Mouse (Mus musculus) heart, embryonic 13.5 days (tissue): ENCODE measurements around the gene Scyl1. TPM values are rescaled to one million over a fixed set of nuclear protein-coding genes. Genes with fewer than 3 reads are reported as not detected.

Experiments
- ATAC-seq: fragments of 200-750 bp; cut with Nextera tagmentation; 2 replicates; pipeline ENCODE4 v1.8.0; 2017; ENCODE audit warnings: moderate TSS enrichment; ENCODE audit not compliant: insufficient number of reproducible peaks, low FRiP score, low TSS enrichment; ENCODE audit errors: extremely low read depth
- H3K27ac ChIP-seq: fragments of 300-500 bp; sonication (generic); replicated peaks from 2 replicates; pipeline ENCODE4 v1.5.1; 2015; ENCODE audit warnings: moderate library complexity, mild to moderate bottlenecking, inconsistent platforms
- H3K27me3 ChIP-seq: fragments of 300-500 bp; sonication (generic); replicated peaks from 2 replicates; pipeline ENCODE4 v1.6.1; 2015; ENCODE audit warnings: mild to moderate bottlenecking, inconsistent platforms
- H3K36me3 ChIP-seq: fragments of 300-500 bp; sonication (generic); 2 replicates; pipeline ENCODE4 v1.6.1; 2015; ENCODE audit warnings: mild to moderate bottlenecking, inconsistent platforms
- H3K4me1 ChIP-seq: fragments of 300-500 bp; sonication (generic); 2 replicates; pipeline ENCODE4 v1.6.1; 2015; ENCODE audit warnings: inconsistent platforms
- H3K4me2 ChIP-seq: fragments of 300-500 bp; sonication (generic); 2 replicates; pipeline ENCODE4 v1.6.1; 2015; ENCODE audit warnings: inconsistent platforms, mild to moderate bottlenecking, moderate library complexity
- H3K4me3 ChIP-seq: fragments of 300-500 bp; sonication (generic); 2 replicates; pipeline ENCODE4 v1.5.1; 2015; ENCODE audit warnings: moderate library complexity, mild to moderate bottlenecking, inconsistent platforms
- H3K9ac ChIP-seq: fragments of 300-500 bp; sonication (generic); 2 replicates; pipeline ENCODE4 v1.6.1; 2015; ENCODE audit warnings: inconsistent platforms, mild to moderate bottlenecking, moderate library complexity
- H3K9me3 ChIP-seq: fragments of 300-500 bp; sonication (generic); 2 replicates; pipeline ENCODE4 v1.6.1; 2016; ENCODE audit warnings: inconsistent platforms
- WGBS: fragments of 180-500 bp; shearing (Covaris S2); methylation state at CpG from one replicate; pipeline ENCODE4 v1.1.7; 2015; ENCODE audit warnings: mixed read lengths; 5-methylcytosine and 5-hydroxymethylcytosine counted together
- polyA plus RNA-seq: library from polyadenylated mRNA; unstranded; fragments of >200 nt; fragmentation: Nextera tagmentation; extraction: Ambion mirVana; gene quantifications from 2 replicates; pipeline ENCODE4 v1.2.1, GENCODE M21; 2015

The Scyl1 gene
- polyA plus RNA-seq, 1 experiment from 2014 or later = 55.8 TPM

GRCm38 (mm10) chr19:5810103-5810839 lies 39.1 kb upstream of the Scyl1 start:
- no peak for ATAC-seq
- Histone ChIP-seq H3K4me1 (peaks cover 87% of the 10 kb centered on the region), H3K9me3 (no peaks in the 10 kb centered on the region), H3K36me3 (no peaks in the 10 kb centered on the region), H3K9ac (peak overlapping the region; percentile 70), H3K4me2 (peak overlapping the region; percentile 54), H3K4me3 (peak overlapping the region; percentile 1), H3K27ac (peak overlapping the region; percentile 95), H3K27me3 (no peaks in the 10 kb centered on the region)
- 9% methylated on average over 11 of the region's 11 CpGs for WGBS

GRCm38 (mm10) chr19:5809712-5810089 lies 38.5 kb upstream of the Scyl1 start:
- Histone ChIP-seq H3K4me1 (peaks cover 91% of the 10 kb centered on the region), H3K9me3 (no peaks in the 10 kb centered on the region), H3K27ac (peak overlapping the region; percentile 95), H3K4me2 (peak overlapping the region; percentile 54), H3K9ac (peak overlapping the region; percentile 70), H3K27me3 (no peaks in the 10 kb centered on the region), H3K4me3 (no peak overlapping the region; the same call in 1 of the 2 replicates), H3K36me3 (no peaks in the 10 kb centered on the region)
- WGBS = 46% methylated on average over 7 of the region's 7 CpGs
- ATAC-seq = no peak

GRCm38 (mm10) chr19:5808955-5809711 lies 37.9 kb upstream of the Scyl1 start:
- Histone ChIP-seq H3K27ac (peak overlapping the region; percentile 95), H3K9ac (peak overlapping the region; percentile 70), H3K4me1 (peaks cover 96% of the 10 kb centered on the region), H3K36me3 (no peaks in the 10 kb centered on the region), H3K4me2 (peak overlapping the region; percentile 54), H3K27me3 (no peaks in the 10 kb centered on the region), H3K4me3 (no peak overlapping the region), H3K9me3 (no peaks in the 10 kb centered on the region)
- no peak for ATAC-seq
- 59% methylated on average over 14 of the region's 14 CpGs for WGBS

- no peak overlapping the region; the same call in 1 of the 2 replicates for H3K4me2 ChIP-seq
- no peak for ATAC-seq
- H3K4me3 ChIP-seq = no peak overlapping the region
- H3K36me3 ChIP-seq = no peaks in the 10 kb centered on the region
- H3K9ac ChIP-seq = no peak overlapping the region
- peaks cover 92% of the 10 kb centered on the region for H3K4me1 ChIP-seq
- 72% methylated on average over 3 of the region's 3 CpGs for WGBS
- H3K27ac ChIP-seq = peak overlapping the region; percentile 100
- no peaks in the 10 kb centered on the region for H3K9me3 ChIP-seq
- H3K27me3 ChIP-seq = no peaks in the 10 kb centered on the region
Measured at GRCm38 (mm10) chr19:5807740-5808139, 36.5 kb upstream of the Scyl1 start.

- Histone ChIP-seq H3K9me3 (no peaks in the 10 kb centered on the region), H3K27ac (peak overlapping the region; percentile 100), H3K4me3 (no peak overlapping the region), H3K27me3 (no peaks in the 10 kb centered on the region), H3K36me3 (no peaks in the 10 kb centered on the region), H3K9ac (peak overlapping the region; percentile 72), H3K4me1 (peaks cover 84% of the 10 kb centered on the region), H3K4me2 (peak overlapping the region; percentile 50)
- 23% methylated on average over 6 of the region's 6 CpGs for WGBS
- ATAC-seq = no peak; the same call in 1 of the 2 replicates
Measured at GRCm38 (mm10) chr19:5806809-5807205, 35.6 kb upstream of the Scyl1 start.

- Histone ChIP-seq H3K4me3 (peak overlapping the region; percentile 5; the same call in 1 of the 2 replicates), H3K4me2 (peak overlapping the region; percentile 50), H3K36me3 (no peaks in the 10 kb centered on the region), H3K9ac (peak overlapping the region; percentile 72), H3K9me3 (no peaks in the 10 kb centered on the region), H3K27ac (peak overlapping the region; percentile 100), H3K27me3 (no peaks in the 10 kb centered on the region), H3K4me1 (peaks cover 78% of the 10 kb centered on the region)
- no peak for ATAC-seq
- 6% methylated on average over 8 of the region's 8 CpGs for WGBS
Measured at GRCm38 (mm10) chr19:5806051-5806808, 35.0 kb upstream of the Scyl1 start.

- no peak for ATAC-seq
- Histone ChIP-seq H3K36me3 (peaks cover 12% of the 10 kb centered on the region), H3K9me3 (no peaks in the 10 kb centered on the region), H3K4me3 (0 out of 2 replicates have a peak overlapping the region, but pooled peaks have one; percentile 95), H3K4me2 (peak overlapping the region; percentile 84), H3K27ac (peak overlapping the region; percentile 100), H3K4me1 (peaks cover 60% of the 10 kb centered on the region), H3K9ac (peak overlapping the region; percentile 92), H3K27me3 (no peaks in the 10 kb centered on the region)
- 30% methylated on average over 8 of the region's 8 CpGs for WGBS
Measured at GRCm38 (mm10) chr19:5804371-5804899, 33.2 kb upstream of the Scyl1 start.

GRCm38 (mm10) chr19:5803881-5804279 lies 32.7 kb upstream of the Scyl1 start:
- under 1% methylated on average over 16 of the region's 16 CpGs for WGBS
- peak; percentile 20; the same call in 1 of the 2 replicates for ATAC-seq
- peaks cover 56% of the 10 kb centered on the region for H3K4me1 ChIP-seq
- H3K9ac ChIP-seq = peak overlapping the region; percentile 92
- H3K9me3 ChIP-seq = no peaks in the 10 kb centered on the region
- H3K27ac ChIP-seq = peak overlapping the region; percentile 100
- peak overlapping the region; percentile 84 for H3K4me2 ChIP-seq
- peaks cover 15% of the 10 kb centered on the region for H3K36me3 ChIP-seq
- peak overlapping the region; percentile 95 for H3K4me3 ChIP-seq
- no peaks in the 10 kb centered on the region for H3K27me3 ChIP-seq

- Histone ChIP-seq H3K9ac (peak overlapping the region; percentile 92), H3K36me3 (peaks cover 21% of the 10 kb centered on the region), H3K27me3 (no peaks in the 10 kb centered on the region), H3K4me2 (peak overlapping the region; percentile 84), H3K9me3 (no peaks in the 10 kb centered on the region), H3K4me1 (peaks cover 50% of the 10 kb centered on the region), H3K4me3 (peak overlapping the region; percentile 95), H3K27ac (peak overlapping the region; percentile 100)
- WGBS = under 1% methylated on average over 62 of the region's 67 CpGs
- peak; percentile 86 for ATAC-seq
Measured at GRCm38 (mm10) chr19:5803041-5803880, 32.0 kb upstream of the Scyl1 start.

- no peak for ATAC-seq
- Histone ChIP-seq H3K4me1 (peaks cover 47% of the 10 kb centered on the region), H3K4me2 (peak overlapping the region; percentile 84), H3K9me3 (no peaks in the 10 kb centered on the region), H3K9ac (peak overlapping the region; percentile 92), H3K36me3 (peaks cover 26% of the 10 kb centered on the region), H3K27ac (peak overlapping the region; percentile 100), H3K27me3 (no peaks in the 10 kb centered on the region), H3K4me3 (peak overlapping the region; percentile 95)
- WGBS = 0% methylated on average over 4 of the region's 4 CpGs
Measured at GRCm38 (mm10) chr19:5802787-5803040, 31.5 kb upstream of the Scyl1 start.
